Comparison of ENCODE assay signal across 8 mouse cellular contexts in the genomic region with DNA sequence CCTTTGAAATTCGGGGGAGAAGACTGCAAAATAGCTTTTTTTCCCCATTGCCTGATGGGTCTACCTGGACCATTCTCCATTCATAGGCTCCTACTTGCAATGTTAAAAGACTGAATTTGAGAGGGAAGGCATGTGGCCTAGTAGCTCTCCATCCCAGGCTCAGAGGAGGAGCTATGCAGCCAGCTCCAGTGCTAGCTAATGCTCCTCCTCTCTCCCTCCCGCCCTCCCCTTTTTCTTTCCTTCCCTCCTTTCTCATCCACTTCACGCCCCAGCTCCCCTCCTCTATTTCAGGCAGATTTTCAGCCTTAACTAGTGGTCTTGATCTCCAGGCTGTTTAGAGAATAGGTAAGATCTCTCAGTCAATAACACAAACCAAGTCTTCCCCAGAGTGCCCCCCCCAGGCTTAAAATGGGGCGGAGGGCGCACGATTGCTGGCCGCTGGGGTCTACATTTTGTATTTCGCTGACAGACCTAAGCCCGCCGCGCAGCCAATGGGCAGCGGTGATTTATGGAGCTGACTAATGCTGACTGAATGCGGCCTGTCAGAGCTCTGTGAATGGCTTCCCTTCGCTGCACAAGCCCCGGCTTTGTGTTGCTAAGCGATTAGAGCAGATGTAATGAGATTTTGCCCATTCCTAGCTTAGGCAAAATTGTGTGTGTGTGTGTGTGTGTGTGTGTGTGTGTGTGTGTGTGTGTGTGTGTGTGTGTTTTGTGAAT. TPM values are rescaled to one million over a fixed set of nuclear protein-coding genes. Genes with fewer than 3 reads are reported as not detected.
DNase-seq lines count a peak whose midpoint lies in the region; ATAC-seq lines count a peak whose summit lies in the region.

No protein-coding gene starts in this region.

- peaks cover 24% of the 10 kb centered on the region for H3K4me1 ChIP-seq in kidney, embryonic 16.5 days (ENCODE audit: insufficient read depth, low read length)
- H3K4me1 ChIP-seq in hindbrain, embryonic 11.5 days (replicated peaks; ENCODE audit: control insufficient read depth, insufficient read depth, low read length) = peaks cover 7% of the 10 kb centered on the region; the same call in 1 of the 2 replicates
- peaks cover 72% of the 10 kb centered on the region for H3K4me1 ChIP-seq in midbrain, embryonic 13.5 days (replicated peaks)

- H3K36me3 ChIP-seq in kidney, embryonic 16.5 days (ENCODE audit: insufficient read depth, low read length) = no peaks in the 10 kb centered on the region
- H3K36me3 ChIP-seq in hindbrain, embryonic 11.5 days (ENCODE audit: control insufficient read depth, insufficient read depth, low read length) = no peaks in the 10 kb centered on the region
- H3K36me3 ChIP-seq in midbrain, embryonic 13.5 days = no peaks in the 10 kb centered on the region

- H3K27me3 ChIP-seq in kidney, embryonic 16.5 days (ENCODE audit: insufficient read depth, low read length) = peaks cover 93% of the 10 kb centered on the region
- peaks cover 11% of the 10 kb centered on the region for H3K27me3 ChIP-seq in hindbrain, embryonic 11.5 days (ENCODE audit: control insufficient read depth, insufficient read depth, low read length)
- no peaks in the 10 kb centered on the region for H3K27me3 ChIP-seq in midbrain, embryonic 13.5 days

- WGBS in kidney, embryonic 16.5 days = 3% methylated on average over 15 of the region's 16 CpGs
- WGBS in hindbrain, embryonic 11.5 days = under 1% methylated on average over 16 of the region's 16 CpGs
- under 1% methylated on average over 16 of the region's 16 CpGs for WGBS in midbrain, embryonic 13.5 days

- ATAC-seq in kidney, embryonic 16.5 days (ENCODE audit: low FRiP score, low TSS enrichment) = peak; percentile 60; the same call in 1 of the 2 replicates
- peak; percentile 78 for ATAC-seq in hindbrain, embryonic 11.5 days (ENCODE audit: low FRiP score)
- ATAC-seq in midbrain, embryonic 13.5 days = peak; percentile 81

- no peak overlapping the region for H3K27ac ChIP-seq in kidney, embryonic 16.5 days (ENCODE audit: low read length)
- peak overlapping the region; percentile 84 for H3K27ac ChIP-seq in hindbrain, embryonic 11.5 days (ENCODE audit: low read depth, low read length)
- H3K27ac ChIP-seq in midbrain, embryonic 13.5 days = peak overlapping the region; percentile 91

- no peak overlapping the region for H3K9ac ChIP-seq in kidney, embryonic 16.5 days (replicated peaks; ENCODE audit: low read length)
- no peak overlapping the region for H3K9ac ChIP-seq in hindbrain, embryonic 11.5 days (ENCODE audit: low read depth, low read length)
- H3K9ac ChIP-seq in midbrain, embryonic 13.5 days (replicated peaks) = peak overlapping the region; percentile 50; the same call in 1 of the 2 replicates

- H3K4me2 ChIP-seq in kidney, embryonic 16.5 days (replicated peaks; ENCODE audit: low read depth, low read length) = peak overlapping the region; percentile 22
- H3K4me2 ChIP-seq in hindbrain, embryonic 11.5 days (replicated peaks; ENCODE audit: low read depth, low read length) = peak overlapping the region; percentile 41
- peak overlapping the region; percentile 52 for H3K4me2 ChIP-seq in midbrain, embryonic 13.5 days (replicated peaks)

- H3K4me3 ChIP-seq in kidney, embryonic 16.5 days (ENCODE audit: low read length) = peak overlapping the region; percentile 5; the same call in 1 of the 2 replicates
- H3K4me3 ChIP-seq in hindbrain, embryonic 11.5 days (ENCODE audit: low read depth, low read length) = no peak overlapping the region
- peak overlapping the region; percentile 21 for H3K4me3 ChIP-seq in midbrain, embryonic 13.5 days (replicated peaks)

- H3K9me3 ChIP-seq in kidney, embryonic 16.5 days (ENCODE audit: low read length) = no peaks in the 10 kb centered on the region
- H3K9me3 ChIP-seq in hindbrain, embryonic 11.5 days (ENCODE audit: control insufficient read depth, low read length) = no peaks in the 10 kb centered on the region
- no peaks in the 10 kb centered on the region for H3K9me3 ChIP-seq in midbrain, embryonic 13.5 days

- DNase-seq in kidney, adult 18-20 months = no peak
- DNase-seq in adrenal gland, postnatal 25 days = peak; percentile 41
- peak; percentile 85 for DNase-seq in hindbrain, embryonic 11.5 days (ENCODE audit: low spot score)
- DNase-seq in adipocyte (ENCODE audit: low spot score) = no peak
- no peak for DNase-seq in ovary, postnatal 10 days (ENCODE audit: low spot score)
- no peak for DNase-seq in T-cell, adult 2 months (ENCODE audit: low spot score)

RNA-seq across cellular contexts. Expression of gene Ascl1, which starts 4.9 kb away (rescaled TPM):
- 0.92 and 1.4 TPM in 2 replicates for polyA plus RNA-seq in kidney, embryonic 16.5 days (2015; fragmentation: Nextera tagmentation; extraction: Ambion mirVana)
- total RNA-seq in adrenal gland, postnatal 25 days (2021) = 2.0 and 2.5 TPM in 2 replicates
- polyA plus RNA-seq in hindbrain, embryonic 11.5 days (2014; fragmentation: Nextera tagmentation; extraction: Ambion mirVana) = 42.4 and 51.0 TPM in 2 replicates
- 33.3 and 53.1 TPM in 2 replicates for polyA plus RNA-seq in midbrain, embryonic 13.5 days (2015; fragmentation: Nextera tagmentation; extraction: Ambion mirVana)

RNA-seq across cellular contexts. Expression of gene Pah, which starts 33.0 kb away (rescaled TPM):
- 7.6 and 8.3 TPM in 2 replicates for polyA plus RNA-seq in kidney, embryonic 16.5 days (2015; fragmentation: Nextera tagmentation; extraction: Ambion mirVana)
- total RNA-seq in adrenal gland, postnatal 25 days (2021) = 4.9 TPM in 1 of 2 replicates, not detected in the other
- 0.31 and 0.46 TPM in 2 replicates for polyA plus RNA-seq in hindbrain, embryonic 11.5 days (2014; fragmentation: Nextera tagmentation; extraction: Ambion mirVana)
- polyA plus RNA-seq in midbrain, embryonic 13.5 days (2015; fragmentation: Nextera tagmentation; extraction: Ambion mirVana) = 0.18 and 0.20 TPM in 2 replicates

Comparison
In these comparisons a context has a peak if more than half of its experiments do, and no peak if none do; other contexts are left out.
1. DNase-seq: peak in adrenal gland, postnatal 25 days (single experiment) and hindbrain, embryonic 11.5 days (single experiment); none in kidney, adult 18-20 months (single experiment), adipocyte (single experiment), ovary, postnatal 10 days (single experiment) and T-cell, adult 2 months (single experiment).
2. RNA of gene Ascl1, which starts 4.9 kb away (polyA plus RNA-seq): 33.3 to 53.1 TPM in midbrain, embryonic 13.5 days and 42.4 to 51.0 TPM in hindbrain, embryonic 11.5 days; 0.92 to 1.4 TPM in kidney, embryonic 16.5 days; every median in the first group is over 10 times any median in the second.
3. Peak in every context shown above with its lines, with median percentiles within 50 percentile points of each other: ATAC-seq and H3K4me2 ChIP-seq.